Comparison of ENCODE assay signal across 10 mouse cellular contexts in the genomic region with DNA sequence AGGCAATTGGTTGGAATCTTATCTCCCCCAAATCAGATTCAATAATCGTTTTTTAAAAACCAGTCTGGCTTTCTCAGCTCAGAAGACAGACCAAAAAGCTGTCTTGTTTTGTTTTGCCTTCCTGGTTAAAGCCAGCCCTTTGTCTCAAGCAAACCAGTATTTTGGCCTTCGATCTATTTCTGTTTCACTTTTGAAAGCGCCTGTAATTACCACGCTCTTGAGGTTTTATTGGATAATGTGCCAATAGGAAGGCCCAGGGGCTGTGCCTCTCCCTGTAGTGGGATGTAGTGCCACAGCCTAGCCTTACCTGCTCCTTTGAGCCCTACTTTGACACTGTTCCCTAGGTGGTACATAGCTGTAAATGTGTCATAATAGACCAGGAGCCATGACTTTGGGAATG. TPM values are rescaled to one million over a fixed set of nuclear protein-coding genes. Genes with fewer than 3 reads are reported as not detected.
DNase-seq lines count a peak whose midpoint lies in the region; ATAC-seq and TF ChIP-seq lines count a peak whose summit lies in the region.
"Had no signal": no experiment of that assay in that cellular context is flagged by ENCODE, and none has a peak within 500 bp of the region (broad histone marks: within the 10 kb centered on the region; RNA-seq: fewer than 3 reads in every experiment).

No protein-coding gene starts in this region.

- no peaks in the 10 kb centered on the region for H3K27me3 ChIP-seq in kidney, embryonic 16.5 days (ENCODE audit: insufficient read depth, low read length)
- H3K27me3 ChIP-seq in forebrain, postnatal 0 days (ENCODE audit: insufficient read depth, low read length) = no peaks in the 10 kb centered on the region; the same call in 1 of the 2 replicates
- H3K27me3 ChIP-seq in midbrain, embryonic 15.5 days (replicated peaks) = no peaks in the 10 kb centered on the region

- H3K4me2 ChIP-seq in kidney, embryonic 16.5 days (replicated peaks; ENCODE audit: low read depth, low read length) = peak overlapping the region; percentile 73; the same call in 1 of the 2 replicates
- peak overlapping the region; percentile 97; the same call in 1 of the 2 replicates for H3K4me2 ChIP-seq in forebrain, postnatal 0 days (ENCODE audit: low read depth)
- H3K4me2 ChIP-seq in midbrain, embryonic 15.5 days = peak overlapping the region; percentile 96

- no peak for TF ChIP-seq CTCF in forebrain, postnatal 0 days (IDR thresholded peaks at IDR 0.05; ENCODE audit: low read depth)

- ATAC-seq in kidney, embryonic 16.5 days (ENCODE audit: low FRiP score, low TSS enrichment) = no peak
- ATAC-seq in forebrain, postnatal 0 days = no peak
- ATAC-seq in midbrain, embryonic 15.5 days (replicated peaks) = no peak

- 68% methylated on average over 4 of the region's 4 CpGs for WGBS in kidney, embryonic 16.5 days
- WGBS in forebrain, postnatal 0 days = 42% methylated on average over 4 of the region's 4 CpGs
- 69% methylated on average over 4 of the region's 4 CpGs for WGBS in midbrain, embryonic 15.5 days

- no peak for DNase-seq in kidney, postnatal 14 days
- DNase-seq in adipocyte (ENCODE audit: low spot score) = peak; percentile 14
- DNase-seq in forebrain, postnatal 0 days = no peak
- no peak for DNase-seq in spleen, postnatal 10 days (ENCODE audit: low spot score in 2 of 2)
- DNase-seq in spleen, postnatal 4 days (ENCODE audit: low spot score in 2 of 2) = no peak
- no peak for DNase-seq in left cerebral cortex, adult 9 months (ENCODE audit: low spot score in 2 of 2)
- DNase-seq: adrenal gland, postnatal 36 days; layer of hippocampus, adult 9-11 months had no signal

- peaks cover 35% of the 10 kb centered on the region for H3K4me1 ChIP-seq in kidney, embryonic 16.5 days (ENCODE audit: insufficient read depth, low read length)
- H3K4me1 ChIP-seq in forebrain, postnatal 0 days (ENCODE audit: insufficient read depth) = no peaks in the 10 kb centered on the region
- peaks cover 21% of the 10 kb centered on the region for H3K4me1 ChIP-seq in midbrain, embryonic 15.5 days

- H3K27ac ChIP-seq in kidney, embryonic 16.5 days (ENCODE audit: low read length) = no peak overlapping the region
- no peak overlapping the region for H3K27ac ChIP-seq in forebrain, postnatal 0 days (ENCODE audit: low read depth, low read length)
- H3K27ac ChIP-seq in midbrain, embryonic 15.5 days = no peak overlapping the region

- H3K36me3 ChIP-seq in kidney, embryonic 16.5 days (ENCODE audit: insufficient read depth, low read length) = no peaks in the 10 kb centered on the region
- H3K36me3 ChIP-seq in forebrain, postnatal 0 days (ENCODE audit: insufficient read depth) = no peaks in the 10 kb centered on the region
- no peaks in the 10 kb centered on the region for H3K36me3 ChIP-seq in midbrain, embryonic 15.5 days (replicated peaks)

- H3K9ac ChIP-seq in kidney, embryonic 16.5 days (replicated peaks; ENCODE audit: low read length) = no peak overlapping the region
- H3K9ac ChIP-seq in forebrain, postnatal 0 days = no peak overlapping the region
- H3K9ac ChIP-seq in midbrain, embryonic 15.5 days = no peak overlapping the region

- H3K4me3 ChIP-seq in kidney, embryonic 16.5 days (ENCODE audit: low read length) = 0 out of 2 replicates have a peak overlapping the region, but pooled peaks have one; percentile 7
- H3K4me3 ChIP-seq in forebrain, postnatal 0 days (ENCODE audit: low read depth, low read length) = no peak overlapping the region
- H3K4me3 ChIP-seq in midbrain, embryonic 15.5 days = no peak overlapping the region

- no peaks in the 10 kb centered on the region for H3K9me3 ChIP-seq in kidney, embryonic 16.5 days (ENCODE audit: low read length)
- no peaks in the 10 kb centered on the region for H3K9me3 ChIP-seq in forebrain, postnatal 0 days (ENCODE audit: low read length)
- no peaks in the 10 kb centered on the region for H3K9me3 ChIP-seq in midbrain, embryonic 15.5 days

RNA-seq across cellular contexts. Expression of a gene that starts 2.3 kb away (rescaled TPM):
- polyA plus RNA-seq in kidney, embryonic 16.5 days (2015; fragmentation: Nextera tagmentation; extraction: Ambion mirVana) = 59.3 and 62.0 TPM in 2 replicates
- 27.7 and 46.9 TPM in 2 replicates for total RNA-seq in forebrain, postnatal 0 days (2014; rRNA removed)
- polyA plus RNA-seq in forebrain, postnatal 0 days (2015; fragmentation: Nextera tagmentation; extraction: Ambion mirVana) = 47.1 and 76.7 TPM in 2 replicates
- 92.6 and 97.2 TPM in 2 replicates for polyA plus RNA-seq in midbrain, embryonic 15.5 days (2015; fragmentation: Nextera tagmentation; extraction: Ambion mirVana)
